Mouse (Mus musculus): Measurements from ENCODE around the gene Ctrb1. TPM values are rescaled to one million over a fixed set of nuclear protein-coding genes. Genes with fewer than 3 reads are reported as not detected.

Gene Ctrb1
- total RNA-seq, 2 experiments from 2014 or later = not detected

Small RNAs within 50 kb of the gene (microRNA-seq; reads per million reads assigned to microRNA genes)
- gene Mir7076 (ENCODE audit: borderline replicate concordance in 2 of 2) = 0 reads per million in 2 experiments

Other genes with a start within 250 kb of the Ctrb1 start
- gene Wdr59, start 168.9 kb downstream of the Ctrb1 start, total RNA-seq (2021) = 1 to 10 TPM; 6.5 to 8.5 TPM
- gene Znrf1, start 154.9 kb downstream of the Ctrb1 start, total RNA-seq (2021) = 10 to 100 TPM; 49.9 to 57.5 TPM
- 10 to 100 TPM; 31.7 to 33.6 TPM for gene Ldhd, start 60.6 kb downstream of the Ctrb1 start, total RNA-seq (2021)
- gene Zfp1, start 47.6 kb downstream of the Ctrb1 start, total RNA-seq (2021) = 1 to 10 TPM; 5.3 to 6.8 TPM
- 1 to 10 TPM; 8.7 to 9.7 TPM for gene Bcar1, start 52.8 kb upstream of the Ctrb1 start, total RNA-seq (2021)
- 10 to 100 TPM; 18.1 to 21.4 TPM for gene Cfdp1, start 163.3 kb upstream of the Ctrb1 start, total RNA-seq (2021)
- gene Tmem170, start 185.7 kb upstream of the Ctrb1 start, total RNA-seq (2021) = 1 to 10 TPM; 1.5 to 1.6 TPM
- gene Chst5, start 219.4 kb upstream of the Ctrb1 start, total RNA-seq (2021) = under 1 TPM in 1 of 2 experiments, not detected in 1; 0.11 TPM
- gene Tmem231, start 242.9 kb upstream of the Ctrb1 start, total RNA-seq (2021) = 1 to 10 TPM in 1 of 2 experiments, under 1 TPM in 1; 0.90 to 1.1 TPM
- gene Gabarapl2, start 249.7 kb upstream of the Ctrb1 start, total RNA-seq (2021) = 100 to 1,000 TPM; 105 to 106 TPM